Mouse (Mus musculus) thymus, adult 2 months (tissue): ENCODE results near the gene Saa3. TPM values are rescaled to one million over a fixed set of nuclear protein-coding genes. Genes with fewer than 3 reads are reported as not detected.

ENCODE experiments used
- DNase-seq: peaks from one replicate; pipeline ENCODE4 v3.0.0; 2021
- H3K27ac ChIP-seq: fragments of 200-500 bp; 2 replicates; pipeline ENCODE4 v1.5.1; 2012; ENCODE audit warnings: low read length, control low read depth; ENCODE audit not compliant: control insufficient read depth, insufficient read depth
- H3K27me3 ChIP-seq: fragments of 200-500 bp; 2 replicates; pipeline ENCODE4 v1.6.1; 2012; ENCODE audit warnings: mild to moderate bottlenecking, low read length, moderate library complexity, mixed read lengths; ENCODE audit not compliant: control insufficient read depth, insufficient read depth
- H3K36me3 ChIP-seq: fragments of 200-500 bp; 2 replicates; pipeline ENCODE4 v1.6.1; 2012; ENCODE audit warnings: mild to moderate bottlenecking, low read length, moderate library complexity; ENCODE audit not compliant: control insufficient read depth, insufficient read depth
- H3K4me1 ChIP-seq: fragments of 200-500 bp; replicated peaks from 2 replicates; pipeline ENCODE4 v1.6.1; 2012; ENCODE audit warnings: low read length; ENCODE audit not compliant: control insufficient read depth, insufficient read depth
- H3K4me3 ChIP-seq: fragments of 200-500 bp; 2 replicates; pipeline ENCODE4 v1.5.1; 2012; ENCODE audit warnings: mild to moderate bottlenecking, low read length, control low read depth, moderate library complexity; ENCODE audit not compliant: control insufficient read depth, insufficient read depth
- CTCF ChIP-seq: fragments of 200-500 bp; IDR thresholded peaks from 2 replicates; pipeline ENCODE4 v1.5.1; 2012; ENCODE audit warnings: mild to moderate bottlenecking, control low read depth, low read length, moderate library complexity, borderline replicate concordance; ENCODE audit not compliant: control insufficient read depth, poor library complexity, insufficient read depth; ENCODE audit errors: extremely low read depth
- POLR2A ChIP-seq: fragments of 200-500 bp; IDR thresholded peaks from 2 replicates; pipeline ENCODE4 v1.6.1; 2012; ENCODE audit warnings: mild to moderate bottlenecking, low read length, control low read depth, moderate library complexity; ENCODE audit not compliant: control insufficient read depth, poor library complexity, insufficient read depth; ENCODE audit errors: extremely low read depth
- WGBS: fragments of 180-500 bp; shearing (Covaris S2); methylation state at CpG from one replicate; pipeline ENCODE4 v1.1.7; 2018; 5-methylcytosine and 5-hydroxymethylcytosine counted together
- polyA plus RNA-seq: library from polyadenylated mRNA; depleted of rRNA; stranded (reverse); fragments of >200 nt; gene quantifications from 2 replicates; pipeline ENCODE4 v1.2.3, GENCODE M21; 2012

Saa3 gene
- polyA plus RNA-seq, 1 experiment = 11.4 TPM

GRCm38 (mm10) chr7:46724396-46724795 lies 8.9 kb upstream of the Saa3 start:
- H3K27ac ChIP-seq = no peak overlapping the region
- TF ChIP-seq CTCF = no peak
- no peak for TF ChIP-seq POLR2A
- no peaks in the 10 kb centered on the region for H3K27me3 ChIP-seq
- DNase-seq = no peak
- H3K36me3 ChIP-seq = no peaks in the 10 kb centered on the region
- H3K4me3 ChIP-seq = no peak overlapping the region
- 76% methylated on average over 5 of the region's 5 CpGs for WGBS
- no peaks in the 10 kb centered on the region for H3K4me1 ChIP-seq

GRCm38 (mm10) chr7:46723849-46724248 lies 8.3 kb upstream of the Saa3 start:
- 81% methylated on average over 3 of the region's 3 CpGs for WGBS
- no peak overlapping the region for H3K27ac ChIP-seq
- no peaks in the 10 kb centered on the region for H3K4me1 ChIP-seq
- TF ChIP-seq POLR2A (no peak), CTCF (no peak)
- DNase-seq = no peak
- no peaks in the 10 kb centered on the region for H3K36me3 ChIP-seq
- no peaks in the 10 kb centered on the region for H3K27me3 ChIP-seq
- H3K4me3 ChIP-seq = no peak overlapping the region

- no peaks in the 10 kb centered on the region for H3K36me3 ChIP-seq
- no peak overlapping the region for H3K4me3 ChIP-seq
- 97% methylated on average over 6 of the region's 6 CpGs for WGBS
- no peak for DNase-seq
- H3K27me3 ChIP-seq = no peaks in the 10 kb centered on the region
- no peak overlapping the region for H3K27ac ChIP-seq
- TF ChIP-seq CTCF = no peak
- no peak for TF ChIP-seq POLR2A
- H3K4me1 ChIP-seq = no peaks in the 10 kb centered on the region
Measured at GRCm38 (mm10) chr7:46723354-46723753, 7.9 kb upstream of the Saa3 start.

GRCm38 (mm10) chr7:46720460-46720859 lies 5.0 kb upstream of the Saa3 start:
- 70% methylated on average over 9 of the region's 9 CpGs for WGBS
- H3K4me1 ChIP-seq = no peaks in the 10 kb centered on the region
- H3K36me3 ChIP-seq = no peaks in the 10 kb centered on the region
- no peak overlapping the region for H3K27ac ChIP-seq
- TF ChIP-seq CTCF (no peak), POLR2A (no peak)
- H3K27me3 ChIP-seq = no peaks in the 10 kb centered on the region; the same call in 1 of the 2 replicates
- no peak overlapping the region for H3K4me3 ChIP-seq
- DNase-seq = no peak

- H3K4me3 ChIP-seq = no peak overlapping the region
- no peaks in the 10 kb centered on the region for H3K36me3 ChIP-seq
- 89% methylated on average over 7 of the region's 7 CpGs for WGBS
- no peaks in the 10 kb centered on the region for H3K4me1 ChIP-seq
- no peaks in the 10 kb centered on the region; the same call in 1 of the 2 replicates for H3K27me3 ChIP-seq
- TF ChIP-seq CTCF (no peak), POLR2A (no peak)
- no peak for DNase-seq
- no peak overlapping the region for H3K27ac ChIP-seq
Measured at GRCm38 (mm10) chr7:46719526-46719925, 4.0 kb upstream of the Saa3 start.

- no peak overlapping the region for H3K27ac ChIP-seq
- 86% methylated on average over 7 of the region's 7 CpGs for WGBS
- no peaks in the 10 kb centered on the region for H3K36me3 ChIP-seq
- DNase-seq = no peak
- no peaks in the 10 kb centered on the region; the same call in 1 of the 2 replicates for H3K27me3 ChIP-seq
- no peak overlapping the region for H3K4me3 ChIP-seq
- H3K4me1 ChIP-seq = no peaks in the 10 kb centered on the region
- no peak for TF ChIP-seq CTCF
- TF ChIP-seq POLR2A = no peak
Measured at GRCm38 (mm10) chr7:46718591-46719270, 3.2 kb upstream of the Saa3 start.

GRCm38 (mm10) chr7:46716897-46717296 lies 1.4 kb upstream of the Saa3 start:
- no peak for DNase-seq
- Histone ChIP-seq H3K27ac (no peak overlapping the region), H3K4me3 (no peak overlapping the region), H3K27me3 (no peaks in the 10 kb centered on the region; the same call in 1 of the 2 replicates), H3K4me1 (peaks cover 6% of the 10 kb centered on the region), H3K36me3 (no peaks in the 10 kb centered on the region)
- 22% methylated on average over 5 of the region's 5 CpGs for WGBS
- TF ChIP-seq CTCF (no peak), POLR2A (no peak)
